Mouse (Mus musculus) kidney, postnatal 36 days (tissue): ENCODE results near the gene Trim46.
"Not testable (repeated sequence)": the region's sequence is repeated elsewhere in the genome, so short reads cannot be mapped to it uniquely, and the experiment has no call there.

Experiments used
- DNase-seq, 2 experiments: peaks; one replicate each; pipeline ENCODE4 v3.0.0; 2021 to 2022; ENCODE audit warnings: mixed read lengths in 2 of 2

The Trim46 gene

DNA sequence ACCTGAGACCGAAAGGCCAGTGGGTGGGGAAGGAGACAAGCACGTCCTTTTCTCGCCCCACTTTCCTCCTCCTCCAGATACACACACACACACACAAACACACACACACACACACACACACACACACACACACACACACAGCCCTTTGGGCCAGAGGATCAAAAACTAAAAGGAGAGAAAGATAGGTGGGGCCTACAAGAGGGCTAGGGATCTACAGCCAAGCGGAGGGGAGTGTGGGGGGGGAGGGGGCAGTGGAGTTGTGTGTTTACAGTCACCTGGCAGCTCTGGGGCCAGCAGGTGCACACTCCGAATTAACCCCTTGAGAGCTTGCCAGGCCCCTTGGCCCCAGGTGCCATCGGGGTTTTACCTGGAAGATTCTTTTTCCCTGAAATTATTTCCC lies 13.5 kb downstream of the Trim46 start:
- DNase-seq, result no peak

DNA sequence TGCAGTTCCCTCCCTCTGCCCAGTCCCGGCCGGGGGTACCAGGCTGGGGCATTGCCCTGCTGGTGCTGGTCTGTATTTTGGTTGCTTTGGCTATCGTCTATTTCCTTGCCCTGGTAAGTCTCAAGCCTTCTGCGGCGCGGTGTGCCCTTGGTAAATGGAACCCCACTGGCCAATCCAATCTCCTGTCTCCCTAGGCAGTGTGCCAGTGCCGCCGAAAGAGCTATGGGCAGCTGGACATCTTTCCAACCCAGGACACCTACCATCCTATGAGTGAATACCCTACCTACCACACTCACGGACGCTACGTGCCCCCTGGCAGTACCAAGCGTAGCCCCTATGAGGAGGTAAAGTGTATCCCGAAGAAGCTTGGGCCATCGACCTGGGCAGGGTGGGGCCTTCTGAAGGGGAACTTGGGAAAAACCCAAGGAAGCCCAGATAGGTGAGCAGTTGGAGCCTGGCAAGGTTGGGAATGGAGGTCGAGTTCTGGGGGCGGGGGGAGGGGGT lies 14.3 kb downstream of the Trim46 start:
- no peak for DNase-seq

DNA sequence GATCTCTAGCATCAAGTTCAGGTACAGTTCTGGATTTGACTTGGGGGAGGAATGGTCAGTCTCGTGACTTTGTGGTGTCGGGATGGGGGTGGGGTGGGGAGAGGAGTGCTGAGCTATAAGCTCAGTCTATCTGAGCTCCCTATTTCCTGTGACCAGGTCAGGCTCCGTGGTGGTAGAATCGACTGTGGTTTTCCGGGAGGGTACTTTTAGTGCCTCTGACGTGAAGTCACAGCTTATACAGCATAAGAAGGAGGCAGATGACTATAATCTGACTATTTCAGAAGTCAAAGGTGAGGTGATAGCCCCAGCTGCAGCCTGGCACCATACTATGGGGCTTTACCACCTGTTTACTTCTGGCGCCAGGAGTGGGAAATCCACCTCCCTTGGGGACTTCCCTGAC lies 14.8 kb downstream of the Trim46 start:
- DNase-seq, result no peak

DNA sequence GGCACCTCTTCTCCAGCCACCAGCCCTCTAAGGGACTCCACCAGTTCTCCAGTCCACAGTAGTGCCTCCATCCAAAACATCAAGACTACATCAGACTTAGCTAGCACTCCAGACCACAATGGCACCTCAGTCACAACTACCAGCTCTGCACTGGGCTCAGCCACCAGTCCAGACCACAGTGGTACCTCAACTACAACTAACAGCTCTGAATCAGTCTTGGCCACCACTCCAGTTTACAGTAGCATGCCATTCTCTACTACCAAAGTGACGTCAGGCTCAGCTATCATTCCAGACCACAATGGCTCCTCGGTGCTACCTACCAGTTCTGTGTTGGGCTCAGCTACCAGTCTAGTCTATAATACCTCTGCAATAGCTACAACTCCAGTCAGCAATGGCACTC lies 15.5 kb downstream of the Trim46 start:
- no peak for DNase-seq

DNA sequence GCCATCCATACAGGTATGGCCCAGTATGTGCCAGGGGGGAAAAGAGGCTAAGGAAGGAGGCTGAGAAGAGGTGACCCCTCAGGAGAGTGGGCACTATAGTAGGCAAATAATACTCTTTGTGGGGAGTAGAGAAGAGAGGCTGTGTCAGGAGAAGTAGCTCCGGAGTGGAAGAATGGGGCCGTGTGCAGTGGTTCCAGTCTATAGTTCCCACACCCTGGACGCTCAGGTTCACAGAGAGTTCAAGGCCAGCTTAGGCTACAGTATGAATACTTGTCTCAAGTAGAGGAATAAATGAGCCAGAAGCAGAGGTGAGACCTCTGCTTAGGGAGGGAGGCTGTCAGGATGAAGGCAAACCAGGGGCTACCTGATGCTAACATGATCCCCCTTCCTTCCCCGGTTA lies 16.8 kb downstream of the Trim46 start:
- no peak for DNase-seq

DNA sequence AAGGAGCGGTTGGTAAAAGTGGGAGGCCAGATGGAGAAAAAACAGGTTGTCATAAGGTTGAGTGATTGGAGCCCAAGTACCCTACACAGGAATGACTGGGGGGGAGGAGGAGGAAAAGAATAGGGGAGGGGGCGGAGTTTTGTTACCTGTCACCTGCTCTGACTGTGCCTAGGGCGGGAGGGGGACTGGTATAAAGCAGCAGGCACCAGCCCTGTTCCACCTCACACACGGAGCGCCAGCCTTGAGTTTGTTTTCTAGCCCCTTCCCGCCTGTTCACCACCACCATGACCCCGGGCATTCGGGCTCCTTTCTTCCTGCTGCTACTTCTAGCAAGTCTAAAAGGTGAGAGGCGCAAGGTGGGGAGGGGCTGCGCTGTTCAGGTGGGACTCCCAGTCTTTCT lies 17.3 kb downstream of the Trim46 start, which contains the start of gene Muc1:
Muc1 (plus strand) TSS at position 222 of the 400 bp plus-strand sequence.
- DNase-seq, result peak; percentile 48 to 51

DNA sequence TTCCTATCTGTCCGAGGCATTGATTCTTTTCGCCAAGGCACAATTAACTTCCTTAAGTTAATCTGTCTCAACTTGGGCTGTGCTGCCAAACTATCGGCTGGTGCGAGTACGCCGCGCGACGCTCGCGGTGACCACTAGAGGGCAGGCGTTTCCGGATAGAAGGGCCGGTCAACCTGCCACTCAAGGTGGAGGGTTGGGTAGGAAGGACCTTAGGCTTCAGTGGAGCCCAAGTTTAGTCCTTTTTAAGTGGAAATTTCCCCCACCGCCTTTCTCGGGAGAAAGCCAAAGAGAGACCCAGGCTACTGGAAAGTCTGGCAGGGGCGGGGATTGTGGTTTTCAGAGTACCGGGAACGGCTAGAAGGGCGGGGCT lies 17.9 kb downstream of the Trim46 start:
- DNase-seq, result peak; percentile 91 to 94

DNA sequence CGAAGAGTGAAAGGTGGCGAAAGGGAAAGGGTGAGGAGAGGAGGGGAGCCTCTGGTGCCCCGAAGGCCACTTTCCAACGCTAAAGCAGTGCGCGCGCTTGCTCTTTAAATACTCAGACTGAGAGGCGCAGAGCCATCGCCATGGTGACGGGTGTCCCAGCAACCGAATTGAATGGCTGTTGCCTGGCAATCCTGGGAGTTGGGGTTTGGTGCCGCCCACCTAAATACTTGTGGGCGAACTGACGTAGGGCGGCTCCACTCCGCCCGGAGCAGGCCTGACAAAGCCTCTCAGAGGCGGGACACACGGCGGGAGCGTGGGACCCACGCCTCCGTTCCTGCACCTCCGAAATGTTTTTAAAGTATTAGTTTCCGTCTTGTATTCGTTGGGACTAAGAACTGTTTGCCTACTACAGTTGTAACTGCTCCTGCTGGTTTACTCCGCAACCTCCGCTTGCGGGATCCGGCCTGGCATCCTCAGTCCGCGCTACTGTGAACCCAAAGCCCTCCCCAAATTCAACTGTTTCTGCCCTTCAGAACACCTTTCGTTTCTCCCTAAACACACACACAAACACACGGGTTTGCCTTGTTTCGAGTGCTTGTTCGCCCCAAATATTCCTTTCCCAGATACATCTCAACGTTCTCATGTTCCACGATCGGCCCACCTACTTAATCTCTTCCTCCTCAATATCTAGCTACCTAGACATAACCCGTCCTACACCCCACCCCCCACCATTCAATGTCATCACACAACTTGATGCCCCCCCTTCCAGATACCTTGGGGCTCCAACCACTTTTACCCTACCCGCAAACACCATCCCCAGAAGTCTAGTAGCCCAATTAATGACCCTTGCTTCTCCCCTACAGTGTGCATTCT lies 18.6 kb downstream of the Trim46 start:
- peak; percentile 92 to 94 for DNase-seq

DNA sequence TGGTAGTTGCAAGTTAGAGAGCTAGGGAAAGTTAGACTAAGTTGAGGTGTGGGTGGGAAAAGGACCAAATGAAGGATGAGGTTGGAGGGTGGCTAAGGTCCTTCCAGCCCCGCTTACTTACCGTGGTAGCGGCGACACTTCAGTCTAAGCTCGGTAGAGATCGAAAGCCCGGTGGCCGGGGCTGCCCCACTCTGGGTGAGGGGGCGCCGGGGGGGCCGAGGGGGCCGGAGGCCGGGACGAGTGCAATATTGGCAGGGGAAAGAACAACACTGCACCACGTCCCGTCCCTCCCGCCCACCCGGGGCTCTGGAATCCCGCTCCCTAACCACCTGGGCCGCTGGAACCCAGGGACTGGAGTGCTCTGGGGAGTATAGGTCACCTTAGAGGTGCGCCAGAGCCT lies 19.2 kb downstream of the Trim46 start, which contains the start of gene Mtx1:
Mtx1 (minus strand) TSS at position 189 of the 400 bp plus-strand sequence.
- DNase-seq, result no peak

DNA sequence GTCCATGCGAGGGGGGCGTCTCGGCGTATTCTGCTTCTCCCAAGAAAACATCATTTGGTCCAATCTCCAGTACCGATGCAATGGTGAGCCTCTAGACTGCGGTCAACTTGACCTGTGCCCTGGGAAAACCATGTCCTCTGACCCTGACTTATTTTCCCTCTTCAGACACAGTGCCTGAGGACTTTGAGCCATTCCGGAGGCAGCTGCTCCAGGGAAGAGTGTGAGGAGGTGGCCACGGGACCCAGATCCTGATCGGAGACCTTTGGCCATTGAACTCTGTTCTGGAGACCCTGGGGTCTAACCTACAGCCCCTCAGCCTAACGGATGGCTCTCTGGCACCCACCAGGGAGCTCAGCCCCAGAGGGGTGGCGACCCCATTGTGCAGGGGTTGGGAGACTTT lies 19.7 kb downstream of the Trim46 start:
- peak in 1 of 2 experiments; percentile 58 for DNase-seq

DNA sequence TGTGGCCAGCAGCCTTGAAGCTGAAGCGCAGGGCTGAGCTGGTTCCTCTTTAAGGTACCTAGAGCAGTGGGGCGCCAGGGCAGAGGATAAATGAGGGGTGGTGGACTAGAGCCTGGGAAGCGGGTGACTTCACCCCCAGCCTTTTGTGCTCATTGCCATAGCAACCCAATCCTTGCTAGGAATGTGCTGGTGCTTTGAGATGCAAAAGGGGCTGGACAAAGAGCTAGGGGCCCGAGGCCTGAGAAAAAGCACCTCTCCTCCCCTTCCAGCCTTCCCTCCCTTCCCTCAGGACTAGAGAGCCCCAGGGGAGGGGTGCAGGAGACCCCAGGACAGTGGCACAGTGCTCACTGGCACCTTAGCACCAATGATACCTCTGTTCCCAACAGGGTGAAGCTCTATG lies 20.2 kb downstream of the Trim46 start:
- no peak for DNase-seq

DNA sequence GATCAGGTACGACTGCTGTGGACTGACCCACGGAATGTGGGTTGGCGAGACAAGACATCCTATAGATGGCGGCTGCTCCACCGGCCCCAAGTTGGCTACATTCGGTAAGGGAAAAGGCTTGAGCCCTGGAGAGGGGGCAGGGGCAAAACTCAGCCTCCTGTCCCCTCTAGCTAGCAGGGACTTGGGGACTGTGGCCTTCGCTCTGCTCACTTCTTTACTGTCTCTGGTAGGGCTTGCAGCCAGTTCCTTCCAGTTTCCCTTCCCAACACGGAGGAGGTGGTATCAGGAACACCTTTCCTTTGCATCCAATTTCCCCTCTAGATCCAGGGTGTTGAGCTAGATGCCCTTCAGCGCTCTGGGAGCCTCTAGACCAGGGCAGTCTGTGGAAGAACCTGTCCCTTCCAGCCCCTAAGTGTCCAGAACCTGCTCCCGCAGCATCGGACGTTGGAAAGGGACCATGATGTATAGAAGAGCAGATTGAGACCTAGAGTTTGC lies 20.7 kb downstream of the Trim46 start:
- no peak for DNase-seq

DNA sequence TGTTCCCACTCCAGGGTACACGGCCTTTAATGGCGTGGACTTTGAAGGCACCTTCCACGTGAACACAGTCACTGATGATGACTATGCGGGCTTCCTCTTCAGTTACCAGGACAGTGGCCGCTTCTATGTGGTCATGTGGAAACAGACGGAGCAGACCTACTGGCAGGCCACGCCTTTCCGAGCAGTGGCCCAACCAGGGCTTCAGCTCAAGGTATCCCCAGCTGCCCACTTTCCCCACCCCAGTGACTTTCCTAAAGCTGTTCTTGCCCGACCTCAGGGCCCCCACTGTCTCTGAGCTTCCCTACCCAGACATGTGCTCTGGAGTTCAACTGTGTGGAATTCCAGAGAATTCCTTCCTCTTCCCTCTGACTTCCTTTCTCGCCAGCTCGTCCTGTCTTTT lies 21.3 kb downstream of the Trim46 start:
- no peak for DNase-seq

DNA sequence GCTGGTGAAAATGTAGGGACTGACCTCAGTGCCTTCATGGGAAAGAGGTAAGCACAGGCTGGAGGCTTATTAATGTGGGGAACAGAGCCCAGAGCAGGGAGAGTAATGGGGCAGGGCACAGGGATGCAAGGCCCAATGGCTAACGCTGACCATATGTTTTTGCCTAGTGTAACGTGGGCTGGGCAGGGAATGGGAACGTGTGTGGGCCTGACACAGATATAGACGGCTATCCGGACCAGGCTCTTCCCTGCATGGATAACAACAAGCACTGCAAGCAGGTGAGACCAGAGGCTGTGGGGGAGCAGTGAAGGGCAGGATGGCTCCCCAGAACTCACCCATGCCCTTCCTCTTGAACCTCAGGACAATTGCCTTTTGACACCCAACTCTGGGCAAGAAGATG lies 24.9 kb downstream of the Trim46 start:
- no peak for DNase-seq

DNA sequence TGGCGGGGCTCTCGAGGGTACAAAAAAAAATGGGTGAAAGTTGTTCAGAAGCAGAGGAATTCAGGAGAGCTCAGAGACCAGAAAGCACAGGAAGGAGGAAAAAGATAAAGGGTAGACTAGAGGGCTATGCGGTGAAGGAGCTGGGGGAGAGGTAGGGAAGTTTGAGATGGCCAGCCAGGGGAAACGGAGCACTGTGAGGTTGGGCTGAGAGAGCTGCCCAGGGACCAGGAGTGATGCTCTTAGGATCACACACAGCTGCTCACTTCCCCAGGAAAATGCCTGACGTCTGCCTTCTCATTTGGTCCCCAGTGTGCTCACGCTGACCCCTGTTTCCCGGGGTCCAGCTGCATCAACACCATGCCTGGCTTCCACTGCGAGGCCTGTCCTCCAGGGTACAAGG lies 26.6 kb downstream of the Trim46 start:
- DNase-seq, result no peak

DNA sequence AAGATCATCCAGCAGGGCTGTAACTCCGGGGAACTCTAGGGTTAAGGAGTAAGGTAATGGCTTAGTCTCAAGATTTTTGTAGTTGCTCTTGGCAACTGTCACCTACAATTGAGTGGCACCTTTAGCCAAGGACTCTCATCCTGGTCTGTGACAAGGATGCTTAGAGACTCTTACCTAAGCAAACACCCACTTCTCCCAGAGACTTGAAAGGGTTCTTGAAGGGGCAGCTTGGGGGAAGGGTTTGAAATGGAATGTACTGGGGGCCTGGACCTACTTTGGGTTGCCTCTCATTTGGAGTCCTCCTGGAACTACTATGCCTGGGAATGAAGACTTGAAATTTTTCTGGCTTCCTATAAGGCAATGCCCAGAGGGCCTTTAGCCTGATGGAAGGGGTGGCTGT lies 27.8 kb downstream of the Trim46 start:
- no peak for DNase-seq

DNA sequence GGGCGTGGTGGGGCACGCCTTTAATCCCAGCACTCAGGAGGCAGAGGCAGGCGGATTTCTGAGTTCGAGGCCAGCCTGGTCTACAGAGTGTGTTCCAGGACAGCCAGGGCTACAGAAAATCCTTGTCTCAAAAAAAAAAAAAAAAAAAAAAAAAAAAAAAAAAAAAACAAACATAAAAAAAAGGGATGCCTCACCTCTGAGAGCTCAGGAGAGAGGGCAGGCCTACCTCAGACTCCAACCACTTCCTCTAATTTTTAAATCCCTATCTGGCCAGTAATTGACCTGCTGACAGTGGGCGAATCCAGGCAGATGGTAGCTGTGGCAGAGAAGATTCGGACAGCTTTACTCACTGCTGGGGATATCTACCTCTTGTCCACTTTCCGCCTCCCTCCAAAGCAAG lies 29.7 kb downstream of the Trim46 start:
- not testable (repeated sequence) for DNase-seq

DNA sequence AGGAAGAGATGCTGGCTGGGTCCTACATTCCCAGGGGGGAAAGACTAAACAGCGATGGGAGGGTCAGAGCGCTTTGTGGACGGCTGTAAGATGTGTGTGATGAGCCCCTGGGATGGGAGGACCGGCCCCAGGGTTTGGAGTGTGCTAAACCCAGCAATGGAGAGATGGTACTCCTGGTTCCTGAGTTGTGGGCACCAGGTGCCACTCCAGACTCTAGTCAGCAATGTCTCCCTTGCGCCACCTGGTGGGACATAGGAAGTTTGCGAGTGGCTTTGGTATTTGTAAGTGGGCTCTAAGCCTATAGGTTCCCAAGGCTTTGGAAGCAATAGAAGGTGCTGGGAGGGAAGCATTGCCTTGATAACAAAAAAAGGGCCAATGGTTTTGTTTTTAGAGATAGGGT lies 30.3 kb downstream of the Trim46 start:
- peak; percentile 87 to 92 for DNase-seq

DNA sequence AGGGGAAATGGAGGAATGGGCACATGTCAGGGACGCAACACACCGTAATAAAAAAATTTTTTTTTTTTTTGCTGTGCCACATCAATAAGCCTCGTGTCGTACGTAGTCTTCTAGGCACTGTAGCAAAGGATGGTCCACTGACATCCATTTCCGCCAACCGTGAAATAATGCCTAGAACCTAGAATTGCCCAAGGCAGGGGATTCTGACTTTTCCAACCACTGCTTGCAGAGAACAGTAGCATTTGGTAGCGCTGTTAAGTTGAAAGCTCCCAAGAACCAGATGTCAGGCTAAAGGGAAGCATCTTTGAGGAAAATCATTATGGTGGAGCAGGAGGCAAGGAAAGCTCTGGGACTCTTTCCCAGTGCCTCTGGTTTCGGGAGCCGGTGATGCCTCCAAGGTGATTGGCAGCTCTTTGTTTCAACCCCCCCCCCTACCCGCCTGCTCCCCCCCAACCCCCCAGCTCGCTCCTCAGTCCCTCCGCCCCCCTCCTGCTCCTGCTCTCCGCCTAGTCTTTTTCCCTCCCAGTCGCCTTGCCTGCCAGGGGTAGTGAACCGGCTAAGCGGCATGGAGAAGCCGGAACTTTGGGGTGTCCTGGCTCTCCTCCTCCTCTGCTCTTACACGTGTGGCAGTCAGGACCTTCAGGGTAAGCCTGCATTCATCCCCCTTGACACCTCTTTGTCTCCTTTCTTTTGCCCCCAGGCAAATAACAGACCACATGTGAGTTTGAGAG lies 31.3 kb downstream of the Trim46 start, which contains the start of gene Thbs3:
Thbs3 (plus strand) TSS at position 500 of the 731 bp plus-strand sequence.
- DNase-seq, result peak in 1 of 2 experiments; percentile 29

DNA sequence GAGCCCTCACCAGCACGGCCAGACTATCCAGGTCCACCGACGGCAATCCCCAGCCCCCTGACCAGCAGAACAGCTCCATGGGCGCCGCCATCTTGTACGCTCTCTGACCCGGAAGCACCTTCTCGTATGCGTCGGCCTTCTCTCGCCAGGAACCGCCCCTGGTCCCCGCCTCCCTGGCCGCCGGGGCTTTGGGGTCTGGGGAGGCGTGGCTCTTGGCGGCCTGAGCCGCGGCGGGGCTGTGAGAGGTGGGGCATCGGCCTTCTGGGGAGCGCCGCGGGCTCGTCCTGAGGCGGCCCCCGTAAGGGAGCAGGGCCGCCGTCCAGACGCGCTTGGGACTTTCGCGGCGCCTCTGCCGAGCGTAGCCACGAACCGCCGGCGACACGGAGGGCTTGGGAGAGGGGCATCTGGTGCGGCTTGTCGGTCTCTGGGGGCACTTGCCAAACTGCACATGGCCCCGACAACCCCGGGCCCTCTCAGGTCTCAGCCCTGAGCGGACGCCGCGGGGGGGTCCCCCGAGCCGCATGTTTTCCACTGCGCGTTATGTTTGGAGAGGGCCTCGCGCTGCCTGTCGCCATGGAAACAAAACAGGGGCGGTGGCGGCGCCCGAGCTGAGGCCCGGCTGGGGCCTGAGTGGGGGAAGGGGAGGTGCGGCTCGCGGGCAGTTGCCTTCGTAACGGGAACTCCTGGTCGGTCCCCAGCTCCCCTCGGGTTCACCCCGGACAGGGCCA lies 32.1 kb downstream of the Trim46 start:
- peak; percentile 94 to 97 for DNase-seq

DNA sequence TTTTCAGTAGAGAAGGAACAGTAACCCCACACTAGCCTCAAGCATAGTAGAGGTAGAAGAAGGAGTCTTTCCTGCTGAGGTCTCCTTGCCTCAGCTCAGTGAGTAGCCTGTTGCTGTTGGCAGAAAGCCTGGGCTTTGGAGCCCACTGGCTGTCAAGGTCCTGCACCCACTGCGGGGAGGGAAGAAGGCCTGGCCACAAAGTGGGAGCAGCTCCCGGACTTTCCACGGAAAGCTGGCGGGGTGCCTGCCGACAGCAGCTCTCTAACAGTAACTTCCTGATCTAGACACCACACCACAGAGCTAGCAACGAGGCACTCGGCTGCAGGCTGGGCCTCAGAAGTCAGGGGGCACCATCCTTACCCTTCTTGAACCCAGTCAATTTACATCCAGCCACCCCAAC lies 35.4 kb downstream of the Trim46 start:
- DNase-seq, result peak; percentile 29 to 68

DNA sequence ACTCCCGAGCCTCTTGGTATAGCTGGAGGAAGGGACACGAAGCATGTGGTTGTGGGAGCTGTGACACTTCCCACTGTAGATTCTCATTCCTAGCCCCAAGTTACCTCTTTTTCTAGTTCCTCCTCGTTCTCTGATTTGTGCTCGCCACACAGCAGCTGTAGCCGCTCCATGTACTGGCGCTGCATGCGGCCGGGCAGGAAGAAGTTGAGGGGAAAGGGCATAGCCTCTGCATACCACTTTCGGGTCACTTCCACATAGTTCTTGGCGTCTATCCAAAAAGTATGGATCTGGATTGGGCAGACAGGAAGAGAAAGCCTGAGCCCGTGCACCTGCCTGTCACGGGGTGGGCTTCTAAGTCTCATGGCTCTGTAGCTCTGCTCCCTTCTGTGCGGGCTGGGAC lies 35.9 kb downstream of the Trim46 start:
- peak in 1 of 2 experiments; percentile 45 for DNase-seq

DNA sequence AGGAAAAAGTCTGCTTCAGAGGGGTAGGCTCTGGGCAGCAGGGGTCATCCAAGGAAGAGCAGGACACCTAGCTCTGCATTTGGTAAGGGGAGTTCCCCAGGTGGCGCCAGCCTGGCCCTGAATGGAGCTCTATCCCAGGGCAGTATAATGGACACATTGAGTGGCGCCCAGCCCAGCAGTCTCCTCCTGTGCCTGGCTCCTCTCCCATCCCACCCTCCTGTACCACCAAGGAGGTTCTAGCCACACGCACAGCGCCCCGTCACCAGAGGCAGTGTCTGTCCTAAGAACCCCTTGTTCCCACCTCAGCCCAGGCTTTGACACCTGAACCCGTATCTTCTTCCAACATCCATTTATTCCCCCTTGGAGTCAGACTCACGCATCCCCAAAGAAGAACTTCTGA lies 36.4 kb downstream of the Trim46 start:
- DNase-seq, result no peak
